Mouse (Mus musculus): ENCODE measurements around the gene Rbm48. TPM values are rescaled to one million over a fixed set of nuclear protein-coding genes. Genes with fewer than 3 reads are reported as not detected.

Gene Rbm48
- polyA plus RNA-seq, 1 experiment from 2014 or later = 21.0 TPM

GRCm38 (mm10) chr5:3541871-3542270 is 54.5 kb downstream of the Rbm48 start:
- Histone ChIP-seq H3K27me3 (ENCODE audit: control insufficient read depth, insufficient read depth, low read length) (no peaks in the 10 kb centered on the region), H3K4me2 (ENCODE audit: low read depth, low read length) (no peak overlapping the region)
- WGBS = 78% methylated on average over 6 of the region's 6 CpGs

GRCm38 (mm10) chr5:3538505-3539472 is 57.6 kb downstream of the Rbm48 start:
- H3K27ac ChIP-seq (ENCODE audit: low read depth, low read length) = no peak overlapping the region
- H3K27me3 ChIP-seq (ENCODE audit: control insufficient read depth, insufficient read depth, low read length) = no peaks in the 10 kb centered on the region
- no peak for ATAC-seq (ENCODE audit: low read depth)
- H3K36me3 ChIP-seq (ENCODE audit: control insufficient read depth, insufficient read depth, low read length) = no peaks in the 10 kb centered on the region
- H3K9ac ChIP-seq (replicated peaks; ENCODE audit: low read depth, low read length) = no peak overlapping the region
- 70% methylated on average over 11 of the region's 11 CpGs for WGBS
- H3K4me3 ChIP-seq (ENCODE audit: low read depth, low read length) = no peak overlapping the region
- H3K4me2 ChIP-seq (ENCODE audit: low read depth, low read length) = no peak overlapping the region
- no peaks in the 10 kb centered on the region for H3K4me1 ChIP-seq (ENCODE audit: control insufficient read depth, insufficient read depth, low read length)
- no peaks in the 10 kb centered on the region for H3K9me3 ChIP-seq (ENCODE audit: control insufficient read depth, low read length)

More at GRCm38 (mm10) chr5:3541871-3542270, 54.5 kb downstream of the Rbm48 start:
- Histone ChIP-seq H3K27ac (ENCODE audit: low read depth, low read length) (no peak overlapping the region), H3K9me3 (ENCODE audit: control insufficient read depth, low read length) (no peaks in the 10 kb centered on the region), H3K9ac (replicated peaks; ENCODE audit: low read depth, low read length) (no peak overlapping the region), H3K4me3 (ENCODE audit: low read depth, low read length) (no peak overlapping the region), H3K36me3 (ENCODE audit: control insufficient read depth, insufficient read depth, low read length) (no peaks in the 10 kb centered on the region), H3K4me1 (ENCODE audit: control insufficient read depth, insufficient read depth, low read length) (peaks cover 8% of the 10 kb centered on the region; the same call in 1 of the 2 replicates)
- ATAC-seq (ENCODE audit: low read depth) = no peak

- no peak overlapping the region for H3K4me2 ChIP-seq (ENCODE audit: low read depth, low read length)
- H3K9ac ChIP-seq (replicated peaks; ENCODE audit: low read depth, low read length) = no peak overlapping the region
- no peaks in the 10 kb centered on the region for H3K27me3 ChIP-seq (ENCODE audit: control insufficient read depth, insufficient read depth, low read length)
- H3K4me1 ChIP-seq (ENCODE audit: control insufficient read depth, insufficient read depth, low read length) = no peaks in the 10 kb centered on the region
- whole genome bisulfite sequencing = 80% methylated on average over 3 of the region's 3 CpGs
- H3K36me3 ChIP-seq (ENCODE audit: control insufficient read depth, insufficient read depth, low read length) = no peaks in the 10 kb centered on the region
- H3K27ac ChIP-seq (ENCODE audit: low read depth, low read length) = no peak overlapping the region
- no peak for ATAC-seq (ENCODE audit: low read depth)
- no peak overlapping the region for H3K4me3 ChIP-seq (ENCODE audit: low read depth, low read length)
- H3K9me3 ChIP-seq (ENCODE audit: control insufficient read depth, low read length) = no peaks in the 10 kb centered on the region
Observed at GRCm38 (mm10) chr5:3536592-3537212, 59.7 kb downstream of the Rbm48 start.

Other genes with a start within 250 kb of the Rbm48 start
- gene Fam133b, start 52.8 kb downstream of the Rbm48 start, polyA plus RNA-seq (2014; fragmentation: Nextera tagmentation; extraction: Ambion mirVana) = 28.7 and 30.6 TPM in 2 replicates
- gene 1700109H08Rik, start 25.0 kb downstream of the Rbm48 start, polyA plus RNA-seq (2014; fragmentation: Nextera tagmentation; extraction: Ambion mirVana) = 4.3 and 5.8 TPM in 2 replicates
- gene Pex1, start 519 bp downstream of the Rbm48 start, polyA plus RNA-seq (2014; fragmentation: Nextera tagmentation; extraction: Ambion mirVana) = 23.5 and 25.5 TPM in 2 replicates
- gene Tmbim7, start 54.6 kb upstream of the Rbm48 start, polyA plus RNA-seq (2014; fragmentation: Nextera tagmentation; extraction: Ambion mirVana) = not detected in 2 replicates
- 68.3 and 70.3 TPM in 2 replicates for gene Gatad1, start 60.6 kb upstream of the Rbm48 start, polyA plus RNA-seq (2014; fragmentation: Nextera tagmentation; extraction: Ambion mirVana)
- gene Ankib1, start 206.3 kb upstream of the Rbm48 start, polyA plus RNA-seq (2014; fragmentation: Nextera tagmentation; extraction: Ambion mirVana) = 24.4 and 25.8 TPM in 2 replicates
- 61.7 and 69.7 TPM in 2 replicates for gene Krit1, start 206.6 kb upstream of the Rbm48 start, polyA plus RNA-seq (2014; fragmentation: Nextera tagmentation; extraction: Ambion mirVana)
- gene Lrrd1, start 248.6 kb upstream of the Rbm48 start, polyA plus RNA-seq (2014; fragmentation: Nextera tagmentation; extraction: Ambion mirVana) = 0.09 and 0.11 TPM in 2 replicates

Measured in neural tube, embryonic 14.5 days (tissue).